Mouse (Mus musculus): ENCODE measurements around the gene Slc37a1. TPM values are rescaled to one million over a fixed set of nuclear protein-coding genes. Genes with fewer than 3 reads are reported as not detected.
A peak's percentile ranks its signal among the peaks of the same experiment; 100 is the strongest.

Gene Slc37a1
- polyA plus RNA-seq, 1 experiment, result 54.3 TPM

- no peak for DNase-seq
- no peak overlapping the region for H3K4me3 ChIP-seq (replicated peaks; ENCODE audit: extremely low read depth, low read depth, low read length)
- WGBS, result 78% methylated on average over 8 of the region's 8 CpGs
- TF ChIP-seq POLR2A (IDR thresholded peaks at IDR 0.05; ENCODE audit: borderline replicate concordance, extremely low read depth, low read depth, low read length) (no peak), CTCF (IDR thresholded peaks at IDR 0.05; ENCODE audit: insufficient read depth, low read length) (no peak)
- peaks cover 4% of the 10 kb centered on the region for H3K4me1 ChIP-seq (ENCODE audit: control insufficient read depth, insufficient read depth, low read length)
These were observed 93.3 kb downstream of the Slc37a1 start for GRCm38 (mm10) chr17:31379863-31380262.

DNA sequence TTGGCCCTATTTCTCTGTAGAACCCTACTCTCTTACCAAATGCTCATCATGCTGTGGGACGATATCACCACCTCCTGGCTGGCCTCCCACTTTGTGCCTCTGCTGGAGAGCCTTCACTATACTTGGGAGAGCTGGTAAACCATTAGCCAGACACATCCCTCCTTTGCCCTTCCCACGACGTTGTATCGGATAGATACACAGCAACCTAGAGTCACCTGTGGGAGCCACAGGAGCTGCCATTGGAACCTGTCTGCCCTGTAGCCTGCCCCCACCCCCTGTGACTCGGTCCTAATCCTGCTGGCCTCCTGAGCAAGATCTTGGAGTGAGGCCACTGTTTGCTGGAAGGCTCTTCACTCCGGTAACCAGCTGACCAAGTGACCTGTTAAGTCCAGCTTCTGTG is 96.7 kb downstream of the Slc37a1 start:
- TF ChIP-seq POLR2A (IDR thresholded peaks at IDR 0.05; ENCODE audit: borderline replicate concordance, extremely low read depth, low read depth, low read length), result no peak
- no peak for TF ChIP-seq CTCF (IDR thresholded peaks at IDR 0.05; ENCODE audit: insufficient read depth, low read length)
- no peak for DNase-seq
- Histone ChIP-seq H3K4me3 (replicated peaks; ENCODE audit: extremely low read depth, low read depth, low read length) (no peak overlapping the region), H3K4me1 (ENCODE audit: control insufficient read depth, insufficient read depth, low read length) (peaks cover 12% of the 10 kb centered on the region)
- 63% methylated on average over 6 of the region's 6 CpGs for WGBS

DNA sequence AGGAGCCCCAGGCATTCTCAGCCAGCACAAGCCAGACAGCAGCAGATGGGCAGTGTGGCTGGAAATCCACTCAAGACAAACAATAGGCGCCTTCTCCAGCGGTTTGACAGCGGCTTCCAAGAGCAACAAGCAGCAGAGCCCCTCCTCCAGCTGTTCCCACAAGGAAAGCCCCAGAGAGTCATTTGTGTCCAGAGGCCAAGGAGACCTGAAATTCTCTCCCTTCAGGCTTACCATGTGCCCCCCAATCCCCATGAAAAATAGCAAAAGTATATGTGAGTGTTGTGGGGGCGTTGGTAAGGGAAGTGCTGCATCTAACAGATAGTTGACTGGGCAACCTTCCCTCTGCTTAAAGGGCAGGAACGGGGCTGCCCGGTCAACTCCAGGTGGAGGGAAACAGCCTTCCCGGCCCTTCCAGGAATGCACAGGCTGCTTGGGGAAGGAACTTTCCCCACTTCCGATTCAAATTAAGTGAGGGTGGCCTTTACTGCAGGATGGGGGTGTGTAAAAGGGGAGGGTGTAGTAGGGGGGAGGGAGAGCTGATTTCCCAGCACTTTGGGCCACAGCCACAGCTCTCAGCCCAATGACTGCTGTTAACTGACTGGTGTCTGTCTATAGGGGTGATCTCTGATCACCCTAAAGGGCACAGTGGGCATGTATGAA is 98.5 kb downstream of the Slc37a1 start:
- no peak for TF ChIP-seq POLR2A (IDR thresholded peaks at IDR 0.05; ENCODE audit: borderline replicate concordance, extremely low read depth, low read depth, low read length)
- no peak for TF ChIP-seq CTCF (IDR thresholded peaks at IDR 0.05; ENCODE audit: insufficient read depth, low read length)
- no peak for DNase-seq
- WGBS, result 19% methylated on average over 8 of the region's 8 CpGs
- Histone ChIP-seq H3K4me1 (ENCODE audit: control insufficient read depth, insufficient read depth, low read length) (peaks cover 16% of the 10 kb centered on the region), H3K4me3 (replicated peaks; ENCODE audit: extremely low read depth, low read depth, low read length) (no peak overlapping the region)

DNA sequence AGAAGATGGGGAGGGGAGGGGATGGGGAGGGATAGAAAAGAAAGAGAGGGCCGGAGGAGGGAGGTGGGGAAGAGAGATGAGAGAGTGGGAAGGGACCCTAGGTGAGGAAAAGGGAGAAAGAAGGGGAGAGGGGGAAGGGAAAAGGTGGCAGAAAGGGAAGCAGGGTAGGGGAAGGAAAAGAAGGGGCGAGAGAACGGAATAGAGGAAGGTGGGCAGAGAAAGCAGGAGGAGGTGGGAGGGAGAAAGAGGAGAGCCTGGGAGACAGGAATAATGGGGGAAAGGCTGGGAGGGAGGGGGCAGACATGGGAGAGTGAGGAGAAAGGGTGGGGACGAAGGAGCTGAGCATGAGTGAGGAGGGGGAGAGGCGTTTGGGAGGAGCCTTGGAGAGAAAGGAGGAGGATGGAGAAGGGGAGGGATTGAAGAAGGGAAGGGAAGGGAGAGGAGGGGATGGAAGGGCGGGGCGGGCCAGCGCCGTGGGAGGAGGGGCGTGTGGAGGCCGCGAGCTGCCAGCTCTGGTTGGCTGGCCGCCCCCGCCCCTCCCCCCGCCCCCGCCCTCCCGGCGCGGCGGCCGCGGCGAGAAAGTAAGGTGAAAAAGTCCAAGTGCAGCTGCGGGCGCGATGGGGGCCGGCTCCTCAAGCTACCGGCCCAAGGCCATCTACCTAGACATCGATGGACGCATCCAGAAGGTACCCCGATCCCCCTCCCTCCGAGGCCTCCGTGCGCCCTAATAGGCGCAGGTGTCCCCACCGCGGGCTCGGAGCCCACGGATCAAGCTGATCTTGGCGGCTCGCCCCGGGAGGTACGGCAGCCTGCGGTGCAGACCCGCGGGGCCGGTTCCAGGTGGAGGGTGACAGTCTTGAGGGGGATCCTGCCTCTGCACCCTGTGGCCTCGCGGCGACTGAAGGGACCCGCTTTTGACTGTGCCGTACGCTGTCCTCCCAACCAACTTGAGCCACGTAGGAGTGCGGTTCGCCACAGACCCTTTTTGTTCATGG is 99.4 kb downstream of the Slc37a1 start, which contains the start of gene Pde9a:
Gene Pde9a (plus strand): TSS at position 540 of the 995 bp plus-strand sequence.
- DNase-seq, result peak; percentile 54
- 3% methylated on average over 46 of the region's 56 CpGs for WGBS
- Histone ChIP-seq H3K4me1 (ENCODE audit: control insufficient read depth, insufficient read depth, low read length) (peaks cover 18% of the 10 kb centered on the region; the same call in 1 of the 2 replicates), H3K4me3 (replicated peaks; ENCODE audit: extremely low read depth, low read depth, low read length) (peak within 1 kb of the TSS; percentile 78)
- TF ChIP-seq CTCF (IDR thresholded peaks at IDR 0.05; ENCODE audit: insufficient read depth, low read length) (no peak), POLR2A (IDR thresholded peaks at IDR 0.05; ENCODE audit: borderline replicate concordance, extremely low read depth, low read depth, low read length) (0 out of 2 replicates have a peak, but pooled peaks have one; percentile 9)

DNA sequence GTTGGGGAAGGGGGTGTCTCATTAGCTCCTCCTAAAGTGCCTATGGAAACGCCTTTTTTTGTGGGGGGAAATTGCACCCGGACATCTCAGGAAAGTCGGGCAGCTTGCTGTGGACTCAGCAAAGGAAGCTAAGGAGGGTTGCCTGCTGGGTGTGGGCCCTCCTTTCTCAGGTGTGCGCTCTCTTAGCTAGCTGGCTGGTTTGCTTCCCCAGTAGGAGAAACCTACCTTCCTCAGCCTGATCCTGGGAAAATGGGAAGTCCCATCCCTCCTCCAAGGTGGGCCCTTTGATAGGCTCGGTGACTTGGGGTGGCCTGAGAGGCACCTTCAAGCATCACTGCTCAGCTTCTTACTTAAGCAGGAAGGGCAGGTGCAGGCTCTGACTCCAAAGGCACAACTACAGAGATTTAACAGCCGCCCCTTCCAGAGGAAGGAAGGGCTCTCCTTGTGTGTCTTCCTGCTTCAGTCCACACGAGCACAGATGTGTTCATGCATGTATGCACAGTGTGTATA is 100.2 kb downstream of the Slc37a1 start:
- peak overlapping the region; percentile 78 for H3K4me3 ChIP-seq (replicated peaks; ENCODE audit: extremely low read depth, low read depth, low read length)
- peaks cover 15% of the 10 kb centered on the region; the same call in 1 of the 2 replicates for H3K4me1 ChIP-seq (ENCODE audit: control insufficient read depth, insufficient read depth, low read length)
- 20% methylated on average over 7 of the region's 7 CpGs for WGBS
- no peak for TF ChIP-seq CTCF (IDR thresholded peaks at IDR 0.05; ENCODE audit: insufficient read depth, low read length)
- TF ChIP-seq POLR2A (IDR thresholded peaks at IDR 0.05; ENCODE audit: borderline replicate concordance, extremely low read depth, low read depth, low read length), result no peak
- DNase-seq, result no peak

DNA sequence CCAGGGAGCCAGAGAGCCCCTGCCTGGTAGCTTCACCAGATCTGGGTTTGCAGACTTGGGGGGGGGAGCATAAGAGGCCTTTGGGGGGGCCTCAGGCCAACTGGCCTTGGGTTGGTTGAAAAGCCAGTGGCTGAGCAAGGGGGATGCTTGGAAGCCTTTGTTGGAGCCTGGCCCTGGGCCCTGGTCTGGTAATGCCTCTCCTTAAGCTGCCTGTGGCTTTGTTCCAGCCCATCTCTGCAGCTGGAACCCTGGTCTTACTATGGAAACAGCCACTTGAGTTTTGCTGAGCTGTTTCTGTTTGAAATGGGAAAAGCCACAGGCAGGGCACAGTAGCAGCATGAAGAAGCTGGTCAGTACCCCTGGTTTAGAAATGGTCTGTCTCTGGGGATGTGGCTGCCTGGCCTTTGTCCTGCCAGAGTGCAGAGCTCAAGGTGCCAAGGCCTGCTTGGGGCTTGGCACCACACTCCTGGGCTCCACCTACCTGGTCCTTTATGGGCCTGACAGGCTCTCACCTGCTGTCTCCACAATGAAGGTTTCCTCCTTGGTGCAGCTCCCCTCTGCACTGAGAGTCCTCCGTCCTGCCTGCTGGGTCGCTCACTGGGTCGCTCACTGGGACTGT is 102.9 kb downstream of the Slc37a1 start:
- Histone ChIP-seq H3K4me3 (replicated peaks; ENCODE audit: extremely low read depth, low read depth, low read length) (no peak overlapping the region), H3K4me1 (ENCODE audit: control insufficient read depth, insufficient read depth, low read length) (peaks cover 14% of the 10 kb centered on the region; the same call in 1 of the 2 replicates)
- no peak for DNase-seq
- WGBS, result 83% methylated on average over 3 of the region's 3 CpGs
- TF ChIP-seq POLR2A (IDR thresholded peaks at IDR 0.05; ENCODE audit: borderline replicate concordance, extremely low read depth, low read depth, low read length) (no peak), CTCF (IDR thresholded peaks at IDR 0.05; ENCODE audit: insufficient read depth, low read length) (no peak)

DNA sequence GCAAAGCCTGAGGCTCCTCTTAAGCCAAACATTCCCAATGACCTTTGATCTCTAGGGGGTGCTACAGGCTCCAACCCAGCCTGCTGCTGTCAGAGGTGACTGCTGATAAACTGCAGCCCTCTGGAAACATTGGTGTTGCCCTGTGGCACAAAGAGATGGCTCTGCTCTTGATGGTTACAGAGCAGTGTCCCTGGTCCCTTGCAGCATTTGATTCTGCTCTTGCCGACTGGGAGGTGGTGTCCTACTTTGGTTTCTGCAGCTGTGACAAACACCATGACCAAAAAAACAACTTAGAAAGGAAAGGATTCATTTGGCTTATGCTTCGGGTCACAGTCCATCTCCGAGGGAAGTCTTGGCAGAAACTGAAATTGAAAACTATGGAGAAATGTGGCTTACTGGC is 104.9 kb downstream of the Slc37a1 start:
- 35% methylated on average over 3 of the region's 3 CpGs for WGBS
- H3K4me1 ChIP-seq (ENCODE audit: control insufficient read depth, insufficient read depth, low read length), result peaks cover 9% of the 10 kb centered on the region; the same call in 1 of the 2 replicates
- no peak for TF ChIP-seq POLR2A (IDR thresholded peaks at IDR 0.05; ENCODE audit: borderline replicate concordance, extremely low read depth, low read depth, low read length)
- no peak for TF ChIP-seq CTCF (IDR thresholded peaks at IDR 0.05; ENCODE audit: insufficient read depth, low read length)
- no peak for DNase-seq
- H3K4me3 ChIP-seq (replicated peaks; ENCODE audit: extremely low read depth, low read depth, low read length), result no peak overlapping the region

DNA sequence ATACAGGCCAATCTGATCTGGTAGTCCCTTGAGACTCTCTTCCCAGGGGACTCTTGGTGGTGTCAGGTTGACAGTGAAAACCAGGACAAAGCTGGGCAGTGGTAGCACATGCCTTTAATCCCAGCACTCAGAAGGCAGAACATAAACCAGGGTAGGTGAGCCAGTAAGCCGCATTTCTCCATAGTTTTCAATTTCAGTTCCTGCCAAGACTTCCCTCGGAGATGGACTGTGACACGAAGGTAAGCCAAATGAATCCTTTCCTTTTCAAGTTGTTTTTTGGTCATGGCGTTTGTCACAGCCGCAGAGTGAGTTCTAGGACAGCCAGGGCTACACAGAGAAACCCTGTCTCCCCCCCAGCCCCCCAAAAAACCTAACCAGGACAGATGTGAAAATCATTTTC is 105.4 kb downstream of the Slc37a1 start:
- Histone ChIP-seq H3K4me3 (replicated peaks; ENCODE audit: extremely low read depth, low read depth, low read length) (no peak overlapping the region), H3K4me1 (ENCODE audit: control insufficient read depth, insufficient read depth, low read length) (peaks cover 9% of the 10 kb centered on the region; the same call in 1 of the 2 replicates)
- TF ChIP-seq CTCF (IDR thresholded peaks at IDR 0.05; ENCODE audit: insufficient read depth, low read length) (no peak), POLR2A (IDR thresholded peaks at IDR 0.05; ENCODE audit: borderline replicate concordance, extremely low read depth, low read depth, low read length) (no peak)
- DNase-seq, result no peak
- WGBS, result 72% methylated on average over 5 of the region's 5 CpGs

DNA sequence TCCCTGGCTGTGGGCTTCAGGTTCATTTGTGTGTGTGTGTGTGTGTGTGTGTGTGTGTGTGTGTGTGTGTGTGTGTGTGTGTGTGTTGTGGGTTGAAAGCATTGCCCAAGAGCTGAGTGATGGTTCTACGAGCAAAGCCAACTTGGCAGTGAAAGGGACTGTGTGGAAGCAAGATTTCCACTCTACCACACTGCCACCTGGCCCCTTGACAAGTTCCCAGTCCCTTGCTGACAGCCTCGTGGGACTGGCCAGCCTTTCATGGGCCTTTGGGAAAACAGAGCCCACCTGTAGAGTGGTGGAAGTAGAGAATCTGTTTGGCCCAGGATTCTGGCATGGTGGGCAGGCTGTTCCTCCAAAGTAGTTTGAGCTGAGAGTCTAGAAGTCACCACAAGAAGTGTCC is 107.2 kb downstream of the Slc37a1 start:
- Histone ChIP-seq H3K4me3 (replicated peaks; ENCODE audit: extremely low read depth, low read depth, low read length) (no peak overlapping the region), H3K4me1 (ENCODE audit: control insufficient read depth, insufficient read depth, low read length) (peaks cover 6% of the 10 kb centered on the region; the same call in 1 of the 2 replicates)
- WGBS, result 65% methylated on average over 2 of the region's 2 CpGs
- no peak for DNase-seq
- TF ChIP-seq CTCF (IDR thresholded peaks at IDR 0.05; ENCODE audit: insufficient read depth, low read length) (no peak), POLR2A (IDR thresholded peaks at IDR 0.05; ENCODE audit: borderline replicate concordance, extremely low read depth, low read depth, low read length) (no peak)

Measured in lung, adult 2 months (tissue).